Mouse (Mus musculus) hindbrain, embryonic 12.5 days (tissue): ENCODE results near the gene Hist1h2bn. TPM values are rescaled to one million over a fixed set of nuclear protein-coding genes. Genes with fewer than 3 reads are reported as not detected.
"Not testable (repeated sequence)": the region's sequence is repeated elsewhere in the genome, so short reads cannot be mapped to it uniquely, and the experiment has no call there.

ENCODE experiments used
- ATAC-seq: fragments of 200-750 bp; cut with Nextera tagmentation; 2 replicates; pipeline ENCODE4 v1.8.0; 2017; ENCODE audit warnings: moderate TSS enrichment; ENCODE audit not compliant: low FRiP score
- H3K27ac ChIP-seq: fragments of 300-500 bp; sonication (generic); 2 replicates; pipeline ENCODE4 v1.5.1; 2016; ENCODE audit warnings: mild to moderate bottlenecking
- H3K27me3 ChIP-seq: fragments of 300-500 bp; sonication (generic); 2 replicates; pipeline ENCODE4 v1.6.1; 2016; ENCODE audit warnings: mild to moderate bottlenecking
- H3K36me3 ChIP-seq: fragments of 300-500 bp; sonication (generic); 2 replicates; pipeline ENCODE4 v1.6.1; 2016; ENCODE audit warnings: mild to moderate bottlenecking
- H3K4me1 ChIP-seq: fragments of 300-500 bp; sonication (generic); 2 replicates; pipeline ENCODE4 v1.6.1; 2016
- H3K4me2 ChIP-seq: fragments of 300-500 bp; sonication (generic); replicated peaks from 2 replicates; pipeline ENCODE4 v1.6.1; 2016; ENCODE audit warnings: mild to moderate bottlenecking
- H3K4me3 ChIP-seq: fragments of 300-500 bp; sonication (generic); 2 replicates; pipeline ENCODE4 v1.5.1; 2016; ENCODE audit warnings: mild to moderate bottlenecking
- H3K9ac ChIP-seq: fragments of 300-500 bp; sonication (generic); 2 replicates; pipeline ENCODE4 v1.6.1; 2016; ENCODE audit warnings: mild to moderate bottlenecking, moderate library complexity
- H3K9me3 ChIP-seq: fragments of 300-500 bp; sonication (generic); replicated peaks from 2 replicates; pipeline ENCODE4 v1.6.1; 2016; ENCODE audit warnings: mild to moderate bottlenecking
- WGBS: fragments of 180-500 bp; shearing (Covaris S2); methylation state at CpG from one replicate; pipeline ENCODE4 v1.1.7; 2016; 5-methylcytosine and 5-hydroxymethylcytosine counted together
- polyA plus RNA-seq: library from polyadenylated mRNA; unstranded; fragments of >200 nt; fragmentation: Nextera tagmentation; extraction: Ambion mirVana; gene quantifications from 2 replicates; pipeline ENCODE4 v1.2.1, GENCODE M21; 2016

Gene Hist1h2bn
- polyA plus RNA-seq: 2.2 and 2.8 TPM in 2 replicates

DNA sequence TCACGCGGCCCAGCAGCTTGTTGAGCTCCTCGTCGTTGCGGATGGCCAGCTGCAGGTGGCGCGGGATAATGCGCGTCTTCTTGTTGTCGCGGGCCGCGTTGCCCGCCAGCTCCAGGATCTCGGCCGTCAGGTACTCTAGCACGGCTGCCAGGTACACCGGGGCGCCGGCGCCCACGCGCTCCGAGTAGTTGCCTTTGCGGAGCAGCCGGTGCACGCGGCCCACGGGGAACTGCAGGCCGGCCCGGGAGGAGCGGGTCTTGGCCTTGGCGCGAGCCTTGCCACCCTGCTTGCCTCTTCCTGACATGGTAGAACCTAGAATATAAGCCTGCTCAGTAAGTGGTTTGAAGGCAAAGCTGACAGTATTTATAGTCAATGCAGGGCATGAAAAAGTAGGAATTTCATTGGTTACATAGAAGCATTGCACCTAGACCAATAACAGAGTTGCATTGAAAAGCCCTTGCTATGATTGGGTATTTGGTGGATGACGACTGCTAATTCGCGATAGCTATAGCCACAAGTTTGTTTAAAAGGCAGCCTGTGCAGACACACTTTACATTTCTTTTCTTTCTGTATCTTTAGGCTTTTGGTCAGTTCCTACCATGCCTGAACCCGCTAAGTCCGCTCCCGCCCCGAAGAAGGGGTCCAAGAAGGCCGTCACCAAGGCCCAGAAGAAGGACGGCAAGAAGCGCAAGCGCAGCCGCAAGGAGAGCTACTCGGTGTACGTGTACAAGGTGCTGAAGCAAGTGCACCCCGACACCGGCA is at the start of gene Hist1h2bn, which contains the start of gene Hist1h2ak:
Gene Hist1h2bn (plus strand): TSS at position 600 of the 762 bp plus-strand sequence.
Gene Hist1h2ak (minus strand): TSS at position 304 of the 762 bp plus-strand sequence.
- Histone ChIP-seq H3K27ac (peak within 1 kb of the TSS; percentile 93), H3K4me2 (peak within 1 kb of the TSS; percentile 71), H3K4me1 (peaks cover 24% of the 10 kb centered on the region), H3K9ac (peak within 1 kb of the TSS; percentile 68), H3K4me3 (peak within 1 kb of the TSS; percentile 44)
- not testable (repeated sequence) for H3K36me3 ChIP-seq, H3K27me3 ChIP-seq, H3K9me3 ChIP-seq
- ATAC-seq: peak; percentile 94
- under 1% methylated on average over 48 of the region's 50 CpGs for WGBS

DNA sequence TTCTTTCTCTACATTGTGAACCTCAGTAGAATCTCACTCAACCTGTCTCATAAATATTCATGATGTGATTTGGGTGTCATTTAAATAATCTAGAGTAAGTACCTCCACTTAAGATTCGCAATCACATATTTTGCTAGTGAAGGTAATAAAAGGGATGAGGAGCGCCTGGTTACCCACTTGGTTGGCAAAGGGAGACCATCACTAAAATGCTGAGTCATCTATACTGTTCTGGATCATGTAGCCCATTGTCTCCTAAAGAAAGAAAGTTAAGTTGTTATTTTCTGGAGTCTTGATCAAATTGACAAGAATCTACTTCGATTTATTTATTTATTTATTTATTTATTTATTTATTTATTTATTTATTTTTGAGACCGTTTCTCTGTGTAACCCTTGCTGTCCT is 47.3 kb upstream of the Hist1h2bn start:
- 72% methylated on average over 4 of the region's 4 CpGs for WGBS

DNA sequence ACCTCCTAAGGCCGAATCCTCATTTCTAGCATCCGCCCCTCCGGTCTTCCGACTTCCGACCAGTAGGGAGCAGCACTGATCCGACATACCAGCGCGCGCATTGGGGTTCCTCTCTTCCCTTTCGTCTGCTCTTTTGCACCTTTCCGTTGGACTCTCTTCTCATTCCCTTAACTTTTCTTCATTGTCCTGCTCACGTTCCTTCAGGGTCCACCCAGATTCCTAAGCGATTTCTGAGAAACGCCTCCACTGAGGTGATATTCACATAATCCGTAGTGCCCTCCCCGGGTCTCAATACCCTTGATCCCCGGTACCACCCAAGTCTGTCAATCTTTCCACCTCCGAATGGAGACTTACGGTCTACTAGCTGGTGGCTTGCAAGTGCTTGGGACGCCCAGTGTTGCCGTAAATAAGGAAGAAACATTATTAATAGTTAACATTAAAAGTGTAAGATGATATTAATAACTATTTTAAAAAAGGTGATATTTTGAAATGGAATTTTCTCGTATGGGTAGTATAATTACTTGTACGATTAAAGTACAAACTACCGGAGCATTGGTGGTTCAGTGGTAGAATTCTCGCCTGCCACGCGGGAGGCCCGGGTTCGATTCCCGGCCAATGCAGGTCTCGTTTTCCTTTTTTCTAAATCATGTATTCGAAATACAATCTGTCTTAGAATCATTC is 43.8 kb upstream of the Hist1h2bn start:
- Histone ChIP-seq H3K9ac (peak overlapping the region; percentile 59), H3K4me1 (peaks cover 4% of the 10 kb centered on the region), H3K27me3 (no peaks in the 10 kb centered on the region), H3K4me2 (peak overlapping the region; percentile 54), H3K9me3 (no peaks in the 10 kb centered on the region), H3K4me3 (peak overlapping the region; percentile 55), H3K27ac (peak overlapping the region; percentile 67), H3K36me3 (no peaks in the 10 kb centered on the region)
- WGBS: under 1% methylated on average over 32 of the region's 32 CpGs
- ATAC-seq: peak; percentile 83

More for the DNA sequence above, 47.3 kb upstream of the Hist1h2bn start:
- H3K36me3 ChIP-seq: no peaks in the 10 kb centered on the region
- H3K4me2 ChIP-seq: no peak overlapping the region
- no peaks in the 10 kb centered on the region for H3K9me3 ChIP-seq
- no peak overlapping the region for H3K27ac ChIP-seq
- no peak for ATAC-seq
- no peak overlapping the region for H3K9ac ChIP-seq
- H3K27me3 ChIP-seq: no peaks in the 10 kb centered on the region
- no peaks in the 10 kb centered on the region for H3K4me1 ChIP-seq
- H3K4me3 ChIP-seq: no peak overlapping the region

DNA sequence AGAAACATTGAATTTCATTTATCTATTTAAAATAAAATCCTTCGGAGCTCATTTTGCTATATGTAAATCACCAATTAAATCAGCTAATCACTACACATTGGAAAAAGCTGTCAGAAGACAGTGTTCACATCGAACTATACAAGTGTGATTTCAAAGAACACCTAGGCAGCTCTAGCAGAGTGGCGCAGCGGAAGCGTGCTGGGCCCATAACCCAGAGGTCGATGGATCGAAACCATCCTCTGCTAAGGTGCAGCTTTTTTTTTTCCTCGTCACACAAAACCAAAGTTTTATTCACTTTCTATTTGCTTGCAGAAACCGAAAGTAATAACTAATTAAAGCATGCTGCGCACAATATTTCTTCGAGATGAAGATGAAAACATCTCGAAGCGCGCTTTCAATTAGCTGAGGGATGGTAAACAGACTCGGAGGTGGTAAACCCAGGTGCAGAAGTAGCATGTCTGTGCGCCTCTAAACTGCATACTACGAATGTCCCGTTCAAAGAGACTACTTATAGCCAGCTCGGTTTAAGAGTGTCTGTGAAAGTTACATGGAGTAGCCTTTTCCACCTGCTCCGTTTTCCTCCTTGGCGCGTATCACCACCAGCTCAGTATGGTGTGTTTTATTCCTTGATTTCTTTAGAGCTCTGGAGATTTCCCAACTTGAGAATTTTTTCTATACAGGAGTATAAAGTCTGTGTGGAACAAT is 43.0 kb upstream of the Hist1h2bn start:
- peak overlapping the region; percentile 36 for H3K4me3 ChIP-seq
- no peaks in the 10 kb centered on the region for H3K36me3 ChIP-seq
- ATAC-seq: peak; percentile 72
- H3K27ac ChIP-seq: no peak overlapping the region
- H3K9me3 ChIP-seq: no peaks in the 10 kb centered on the region
- peak overlapping the region; percentile 36 for H3K9ac ChIP-seq
- peak overlapping the region; percentile 54 for H3K4me2 ChIP-seq
- H3K27me3 ChIP-seq: no peaks in the 10 kb centered on the region
- H3K4me1 ChIP-seq: peaks cover 8% of the 10 kb centered on the region
- WGBS: 3% methylated on average over 22 of the region's 22 CpGs

DNA sequence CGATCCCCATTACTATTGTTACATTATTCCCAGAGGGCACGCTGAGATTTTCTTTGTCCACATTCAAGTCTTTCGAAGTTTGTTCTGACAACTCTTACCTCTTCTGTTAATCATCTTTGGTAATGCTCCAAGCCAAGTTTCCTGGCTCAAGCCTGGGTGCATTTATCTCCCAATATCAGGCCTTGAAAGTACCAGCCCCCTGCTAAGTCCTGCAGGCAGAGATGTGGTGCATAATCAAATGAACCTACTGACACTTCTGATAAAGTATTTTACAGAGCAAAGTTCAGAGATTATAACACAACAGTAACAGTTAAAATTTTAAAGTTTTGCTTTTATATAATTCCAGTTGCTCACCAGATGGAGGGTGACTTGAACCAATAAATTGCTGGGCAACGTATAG is 42.2 kb upstream of the Hist1h2bn start:
- Histone ChIP-seq H3K27me3 (no peaks in the 10 kb centered on the region), H3K4me2 (peak overlapping the region; percentile 54), H3K27ac (no peak overlapping the region), H3K9me3 (no peaks in the 10 kb centered on the region), H3K9ac (0 out of 2 replicates have a peak overlapping the region, but pooled peaks have one; percentile 36), H3K4me3 (peak overlapping the region; percentile 36), H3K4me1 (peaks cover 8% of the 10 kb centered on the region), H3K36me3 (no peaks in the 10 kb centered on the region)
- WGBS: 31% methylated on average over 4 of the region's 4 CpGs
- no peak for ATAC-seq

DNA sequence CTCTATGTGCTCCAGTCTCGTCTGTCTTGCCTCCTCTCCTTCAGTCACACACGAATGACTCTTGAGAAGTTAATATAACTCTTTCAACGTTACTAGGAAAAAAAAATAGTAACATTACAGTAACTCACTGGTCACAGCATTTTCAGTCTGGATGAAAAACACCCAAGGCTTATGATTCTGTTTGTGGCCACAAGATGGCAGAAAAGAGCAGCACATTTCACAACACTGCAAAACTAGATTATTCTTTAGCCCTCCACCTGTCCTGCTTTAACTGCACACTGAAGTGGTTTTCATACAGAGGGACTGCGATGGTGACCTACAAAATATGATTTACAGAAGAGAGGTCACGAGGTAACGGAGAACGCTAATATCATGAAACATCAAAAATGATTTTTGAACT is 39.2 kb upstream of the Hist1h2bn start:
- H3K4me1 ChIP-seq: peaks cover 20% of the 10 kb centered on the region

DNA sequence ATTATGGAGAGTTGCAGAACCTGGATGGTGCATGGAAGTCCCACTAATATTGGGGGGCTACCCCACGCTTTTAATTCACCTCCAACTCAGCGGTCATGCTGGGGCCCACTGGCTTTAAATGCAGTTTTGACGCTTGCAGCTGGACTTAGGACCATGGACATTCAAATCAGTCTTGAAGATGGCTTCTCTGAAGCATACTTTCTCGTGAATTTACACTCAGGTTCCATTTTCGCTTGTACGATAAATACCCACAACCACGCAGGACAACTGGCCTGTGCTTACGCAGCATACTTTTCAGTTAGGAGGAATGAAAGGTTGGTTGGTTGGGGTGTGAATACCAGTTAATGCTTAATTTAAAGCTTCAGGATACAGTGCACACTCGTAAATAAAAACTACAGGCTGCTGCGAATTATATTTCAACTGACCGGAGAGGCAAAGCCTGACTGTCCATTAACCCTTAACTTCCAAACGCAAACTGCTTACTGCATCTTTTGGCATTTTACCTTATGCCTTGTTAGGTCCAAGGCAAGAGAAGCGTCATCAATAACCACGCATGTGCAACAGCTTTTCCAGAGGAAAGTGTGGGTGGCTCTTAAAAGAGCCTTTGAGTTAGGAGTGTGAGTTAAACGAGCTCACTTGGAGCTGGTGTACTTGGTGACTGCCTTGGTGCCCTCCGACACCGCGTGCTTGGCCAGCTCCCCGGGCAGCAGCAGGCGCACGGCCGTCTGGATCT is 38.6 kb upstream of the Hist1h2bn start:
- Histone ChIP-seq H3K36me3 (no peaks in the 10 kb centered on the region), H3K4me2 (peak overlapping the region; percentile 77), H3K27ac (peak overlapping the region; percentile 89), H3K27me3 (no peaks in the 10 kb centered on the region), H3K9me3 (no peaks in the 10 kb centered on the region), H3K4me3 (peak overlapping the region; percentile 41), H3K4me1 (peaks cover 22% of the 10 kb centered on the region), H3K9ac (peak overlapping the region; percentile 62)
- no peak for ATAC-seq
- WGBS: 1% methylated on average over 22 of the region's 22 CpGs

More for the DNA sequence above, 39.2 kb upstream of the Hist1h2bn start:
- no peak for ATAC-seq
- no peaks in the 10 kb centered on the region for H3K36me3 ChIP-seq
- H3K4me3 ChIP-seq: peak overlapping the region; percentile 41; the same call in 1 of the 2 replicates
- no peaks in the 10 kb centered on the region for H3K27me3 ChIP-seq
- H3K9ac ChIP-seq: 0 out of 2 replicates have a peak overlapping the region, but pooled peaks have one; percentile 62
- no peaks in the 10 kb centered on the region for H3K9me3 ChIP-seq
- 2% methylated on average over 7 of the region's 7 CpGs for WGBS
- H3K27ac ChIP-seq: peak overlapping the region; percentile 89
- peak overlapping the region; percentile 77 for H3K4me2 ChIP-seq

DNA sequence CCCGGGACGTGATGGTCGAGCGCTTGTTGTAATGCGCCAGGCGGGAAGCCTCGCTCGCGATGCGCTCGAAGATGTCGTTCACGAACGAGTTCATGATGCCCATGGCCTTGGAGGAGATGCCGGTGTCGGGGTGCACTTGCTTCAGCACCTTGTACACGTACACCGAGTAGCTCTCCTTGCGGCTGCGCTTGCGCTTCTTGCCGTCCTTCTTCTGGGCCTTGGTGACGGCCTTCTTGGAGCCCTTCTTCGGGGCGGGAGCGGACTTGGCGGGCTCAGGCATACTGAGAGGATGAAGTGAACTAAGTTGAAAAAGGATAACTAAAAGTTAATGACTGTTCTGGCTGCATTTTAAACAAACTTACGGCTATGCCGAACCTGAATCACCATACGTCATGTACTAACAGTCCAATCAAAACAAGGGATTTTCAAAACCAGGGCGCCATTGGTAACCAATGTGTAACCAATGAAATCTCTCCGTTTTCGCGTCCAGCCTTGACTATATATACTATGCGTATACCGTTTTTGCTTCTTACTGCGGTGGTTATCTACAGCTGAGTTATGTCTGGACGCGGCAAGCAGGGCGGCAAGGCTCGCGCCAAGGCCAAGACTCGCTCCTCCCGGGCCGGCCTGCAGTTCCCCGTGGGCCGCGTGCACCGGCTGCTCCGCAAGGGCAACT is 37.9 kb upstream of the Hist1h2bn start, which contains the start of the genes Hist1h2bl and Hist1h2ai:
Gene Hist1h2bl (minus strand): TSS at position 280 of the 676 bp plus-strand sequence.
Gene Hist1h2ai (plus strand): TSS at position 559 of the 676 bp plus-strand sequence.
- Histone ChIP-seq H3K4me1 (peaks cover 24% of the 10 kb centered on the region), H3K9ac (peak within 1 kb of the TSS; percentile 63), H3K27ac (peak within 1 kb of the TSS; percentile 89), H3K4me3 (peak within 1 kb of the TSS; percentile 41), H3K4me2 (peak within 1 kb of the TSS; percentile 77)
- WGBS: 1% methylated on average over 28 of the region's 50 CpGs
- H3K36me3 ChIP-seq, H3K27me3 ChIP-seq, H3K9me3 ChIP-seq: not testable (repeated sequence)
- ATAC-seq: peak; percentile 95

DNA sequence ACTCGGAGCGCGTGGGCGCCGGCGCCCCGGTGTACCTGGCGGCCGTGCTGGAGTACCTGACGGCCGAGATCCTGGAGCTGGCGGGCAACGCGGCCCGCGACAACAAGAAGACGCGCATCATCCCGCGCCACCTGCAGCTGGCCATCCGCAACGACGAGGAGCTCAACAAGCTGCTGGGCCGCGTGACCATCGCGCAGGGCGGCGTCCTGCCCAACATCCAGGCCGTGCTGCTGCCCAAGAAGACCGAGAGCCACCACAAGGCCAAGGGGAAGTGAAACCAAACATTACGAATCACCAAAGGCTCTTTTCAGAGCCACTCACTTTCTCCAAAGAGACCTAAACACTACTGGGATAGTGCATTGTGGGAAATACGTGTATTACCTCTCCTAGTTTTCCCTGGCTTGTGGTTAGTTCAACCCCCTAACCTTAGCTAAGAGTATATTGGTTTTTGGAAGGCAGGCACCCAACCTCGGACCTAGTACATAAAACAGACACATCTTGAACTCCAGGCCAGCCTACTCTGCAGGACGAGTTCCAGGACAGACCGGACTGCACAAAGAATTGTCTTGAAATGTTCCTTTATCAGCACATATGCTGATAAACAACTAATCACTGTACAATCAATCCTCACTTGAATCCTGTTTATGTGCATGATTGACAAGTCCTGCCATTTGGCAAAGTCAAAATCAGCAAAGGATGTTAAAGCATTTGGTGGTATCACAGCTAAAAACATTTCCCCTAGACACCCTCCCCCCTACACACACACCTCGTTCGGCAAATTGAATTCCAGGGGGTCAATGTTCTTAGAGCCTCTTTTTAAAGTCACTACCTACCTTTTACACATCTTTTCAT is 37.2 kb upstream of the Hist1h2bn start:
- Histone ChIP-seq H3K4me1 (peaks cover 26% of the 10 kb centered on the region), H3K9ac (peak overlapping the region; percentile 63), H3K4me2 (peak overlapping the region; percentile 77), H3K27ac (peak overlapping the region; percentile 89), H3K4me3 (peak overlapping the region; percentile 41)
- ATAC-seq: peak; percentile 32; the same call in 1 of the 2 replicates
- H3K27me3 ChIP-seq, H3K36me3 ChIP-seq, H3K9me3 ChIP-seq: not testable (repeated sequence)
- WGBS: 0% methylated on average over 9 of the region's 38 CpGs
